Mouse (Mus musculus): Measurements from ENCODE around the gene Med18. TPM values are rescaled to one million over a fixed set of nuclear protein-coding genes. Genes with fewer than 3 reads are reported as not detected.
"Not testable (repeated sequence)": the region's sequence is repeated elsewhere in the genome, so short reads cannot be mapped to it uniquely, and the experiment has no call there.

Gene Med18
- polyA plus RNA-seq, 2 experiments from 2014 or later, result 27.4 to 30.8 TPM

DNA sequence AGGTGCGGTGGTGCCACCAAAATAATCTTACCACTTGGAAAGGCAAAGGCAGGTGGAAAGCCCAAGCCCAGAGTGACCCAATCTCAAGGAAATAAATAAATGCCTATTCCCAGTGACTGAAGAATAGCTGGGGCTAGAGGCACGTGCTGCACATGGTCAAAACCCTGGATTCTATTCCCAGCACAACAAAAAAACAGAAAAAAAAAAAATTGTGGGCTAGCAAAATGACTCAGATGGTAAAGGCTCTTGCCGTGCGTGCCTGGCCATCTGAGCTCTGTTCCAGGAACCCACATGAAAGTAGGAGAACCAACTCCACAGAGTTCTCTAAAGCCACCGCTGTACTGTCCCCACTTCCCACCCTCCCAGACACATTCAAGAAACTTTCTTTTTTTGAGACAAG, 43.2 kb downstream of the Med18 start:
- no peak for ATAC-seq

DNA sequence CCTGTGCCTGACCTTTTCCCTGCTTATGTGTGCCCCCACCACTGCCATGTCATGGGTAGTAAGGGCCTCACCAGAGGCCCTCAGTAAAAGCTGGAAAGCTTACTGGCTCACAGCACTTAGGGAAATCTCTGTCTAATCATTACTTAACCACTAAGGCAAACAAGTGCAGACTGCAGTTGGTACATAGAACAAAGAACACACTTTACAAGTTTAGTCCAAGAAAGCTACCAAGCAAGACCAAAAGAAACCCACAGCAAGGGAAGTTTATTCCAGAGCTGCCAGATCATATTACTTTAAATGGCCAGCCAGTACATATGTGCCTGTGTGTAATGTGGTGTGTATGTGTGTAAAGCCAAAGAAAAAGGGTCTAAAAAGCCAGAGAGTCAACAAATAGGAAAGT, 47.8 kb downstream of the Med18 start:
- ATAC-seq, result no peak

DNA sequence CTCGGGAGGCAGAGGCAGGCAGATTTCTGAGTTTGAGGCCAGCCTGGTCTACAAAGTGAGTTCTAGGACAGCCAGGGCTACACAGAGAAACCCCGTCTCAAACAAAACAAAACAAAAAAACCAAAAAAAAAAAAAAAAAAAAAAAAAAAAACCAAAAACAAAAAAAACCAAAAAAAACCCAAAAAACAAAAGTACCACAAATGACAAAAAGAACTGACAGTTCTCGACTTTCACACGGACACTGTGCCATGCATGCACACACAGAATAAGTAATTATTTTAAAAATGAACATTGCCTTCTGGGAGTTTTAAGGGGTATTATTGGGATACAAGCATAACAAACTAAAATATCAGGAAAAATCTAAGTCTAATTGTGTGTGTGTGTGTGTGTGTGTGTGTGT, 50.5 kb downstream of the Med18 start:
- not testable (repeated sequence) for ATAC-seq

DNA sequence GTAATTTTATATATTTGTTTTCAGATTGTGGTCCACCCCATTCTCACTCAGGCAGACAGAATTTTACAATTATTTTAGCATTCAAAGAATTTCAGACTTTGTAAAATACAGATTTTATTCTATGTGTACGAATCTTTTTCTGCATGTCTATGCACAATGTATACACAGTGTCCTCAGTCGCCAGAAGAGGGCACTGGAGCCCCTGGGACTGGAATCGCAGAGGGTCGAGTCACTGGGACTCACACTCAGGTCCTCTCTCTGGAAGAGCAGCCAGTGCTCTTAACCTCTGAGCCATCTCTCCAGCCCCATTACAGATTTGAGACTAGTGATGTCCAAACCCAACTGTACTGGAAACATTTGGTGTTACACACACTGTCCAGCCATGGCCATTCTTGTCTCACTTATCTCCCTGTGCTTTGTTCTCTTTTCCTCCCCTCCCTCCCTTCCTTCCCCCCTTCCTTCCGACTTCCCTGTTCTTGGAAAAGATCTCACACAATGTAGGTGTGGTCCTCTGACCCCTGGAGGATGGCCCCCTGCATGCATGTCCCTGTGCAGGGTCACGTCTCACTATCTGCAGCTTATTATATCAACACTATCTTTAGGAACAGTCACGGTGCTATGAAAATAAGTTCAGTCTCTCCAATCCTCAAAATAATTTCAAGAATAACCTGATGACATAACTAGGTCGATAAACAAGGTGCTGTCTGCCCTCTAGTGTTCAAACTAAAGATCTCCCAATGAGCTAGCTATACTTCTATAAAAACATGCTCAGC, 52.2 kb downstream of the Med18 start:
- no peak for ATAC-seq

DNA sequence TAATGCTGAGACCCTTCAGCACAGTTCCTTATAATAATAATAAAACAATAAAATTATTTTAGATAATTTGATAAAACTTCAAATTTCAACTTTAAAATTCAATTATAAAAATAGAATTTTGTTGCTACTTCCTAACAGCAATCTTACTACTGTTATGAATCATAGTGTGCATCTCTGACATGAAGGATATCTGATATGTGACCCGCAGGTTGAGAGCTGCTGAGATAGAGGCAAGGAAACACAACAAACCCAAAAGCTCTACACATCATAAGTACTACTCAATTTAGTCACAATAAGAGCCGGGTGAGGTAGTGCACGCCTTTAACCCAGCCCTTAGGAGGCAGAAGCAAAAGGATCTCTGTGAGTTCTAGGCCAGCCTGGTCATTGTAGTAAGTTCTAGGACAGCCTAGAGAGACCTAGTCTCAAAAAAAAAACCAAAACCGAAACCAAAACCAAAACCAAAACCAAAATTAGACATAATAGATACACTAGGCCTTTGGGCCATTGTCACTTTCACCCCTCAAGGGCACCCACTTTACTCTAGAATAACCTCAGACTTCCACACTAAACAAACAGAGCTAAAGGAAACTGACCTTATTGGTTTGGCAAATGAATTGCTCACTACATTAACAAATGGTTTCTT, 54.0 kb downstream of the Med18 start:
- ATAC-seq, result peak; percentile 57

Other genes starting within 250 kb of the Med18 start
- 10 to 100 TPM; 13.8 to 13.9 TPM for gene Gmeb1, start 202.3 kb downstream of the Med18 start, polyA plus RNA-seq (2017; shearing (Covaris generic))
- gene Taf12, start 189.5 kb downstream of the Med18 start, polyA plus RNA-seq (2017; shearing (Covaris generic)), result 10 to 100 TPM; 74.6 to 89.5 TPM
- gene Rab42, start 160.5 kb downstream of the Med18 start, polyA plus RNA-seq (2017; shearing (Covaris generic)), result not detected
- 10 to 100 TPM; 36.0 to 41.5 TPM for gene Trnau1ap, start 134.4 kb downstream of the Med18 start, polyA plus RNA-seq (2017; shearing (Covaris generic))
- gene Rcc1, start 110.3 kb downstream of the Med18 start, polyA plus RNA-seq (2017; shearing (Covaris generic)), result 10 to 100 TPM in 1 of 2 experiments, 1 to 10 TPM in 1; 9.5 to 25.2 TPM
- gene Phactr4, start 41.4 kb downstream of the Med18 start, polyA plus RNA-seq (2017; shearing (Covaris generic)), result 1 to 10 TPM; 3.8 to 4.7 TPM
- gene Sesn2, start 46.6 kb upstream of the Med18 start, polyA plus RNA-seq (2017; shearing (Covaris generic)), result 1 to 10 TPM; 1.7 to 5.4 TPM
- 100 to 1,000 TPM; 222 to 226 TPM for gene Atpif1, start 69.7 kb upstream of the Med18 start, polyA plus RNA-seq (2017; shearing (Covaris generic))
- 100 to 1,000 TPM; 293 to 317 TPM for gene Dnajc8, start 71.6 kb upstream of the Med18 start, polyA plus RNA-seq (2017; shearing (Covaris generic))
- gene Ptafr, start 100.1 kb upstream of the Med18 start, polyA plus RNA-seq (2017; shearing (Covaris generic)), result under 1 TPM; 0.62 to 0.90 TPM
- 10 to 100 TPM; 23.2 to 23.8 TPM for gene Eya3, start 175.1 kb upstream of the Med18 start, polyA plus RNA-seq (2017; shearing (Covaris generic))